Mouse (Mus musculus) kidney, embryonic 15.5 days (tissue): ENCODE results near the gene Aox2. TPM values are rescaled to one million over a fixed set of nuclear protein-coding genes. Genes with fewer than 3 reads are reported as not detected.

Source experiments
- ATAC-seq: fragments of 200-750 bp; cut with Nextera tagmentation; replicated peaks from 2 replicates; pipeline ENCODE4 v1.8.0; 2017; ENCODE audit warnings: moderate TSS enrichment; ENCODE audit not compliant: low FRiP score
- H3K27ac ChIP-seq: fragments of 300-500 bp; sonication (generic); 2 replicates; pipeline ENCODE4 v1.5.1; 2015; ENCODE audit warnings: mild to moderate bottlenecking, inconsistent platforms
- H3K27me3 ChIP-seq: fragments of 300-500 bp; sonication (generic); 2 replicates; pipeline ENCODE4 v1.6.1; 2015; ENCODE audit warnings: inconsistent platforms
- H3K36me3 ChIP-seq: fragments of 300-500 bp; sonication (generic); 2 replicates; pipeline ENCODE4 v1.6.1; 2015; ENCODE audit warnings: inconsistent platforms
- H3K4me1 ChIP-seq: fragments of 300-500 bp; sonication (generic); 2 replicates; pipeline ENCODE4 v1.6.1; 2015; ENCODE audit warnings: inconsistent platforms
- H3K4me2 ChIP-seq: fragments of 300-500 bp; sonication (generic); 2 replicates; pipeline ENCODE4 v1.6.1; 2015; ENCODE audit warnings: moderate library complexity, mild to moderate bottlenecking, inconsistent platforms
- H3K4me3 ChIP-seq: fragments of 300-500 bp; sonication (generic); replicated peaks from 2 replicates; pipeline ENCODE4 v1.5.1; 2015; ENCODE audit warnings: mild to moderate bottlenecking, inconsistent platforms
- H3K9ac ChIP-seq: fragments of 300-500 bp; sonication (generic); 2 replicates; pipeline ENCODE4 v1.6.1; 2015; ENCODE audit warnings: mild to moderate bottlenecking, inconsistent platforms
- H3K9me3 ChIP-seq: fragments of 300-500 bp; sonication (generic); replicated peaks from 2 replicates; pipeline ENCODE4 v1.6.1; 2016; ENCODE audit warnings: inconsistent platforms
- WGBS: fragments of 180-500 bp; shearing (Covaris S2); methylation state at CpG from one replicate; pipeline ENCODE4 v1.1.7; 2015; ENCODE audit warnings: mixed read lengths; 5-methylcytosine and 5-hydroxymethylcytosine counted together
- polyA plus RNA-seq: library from polyadenylated mRNA; unstranded; fragments of >200 nt; fragmentation: Nextera tagmentation; extraction: Ambion mirVana; gene quantifications from 2 replicates; pipeline ENCODE4 v1.2.1, GENCODE M21; 2015

Gene Aox2
- polyA plus RNA-seq, 1 experiment from 2014 or later, result 0.08 TPM

GRCm38 (mm10) chr1:58257195-58257991, 20.7 kb upstream of the Aox2 start:
- Histone ChIP-seq H3K36me3 (no peaks in the 10 kb centered on the region), H3K9me3 (no peaks in the 10 kb centered on the region), H3K27me3 (no peaks in the 10 kb centered on the region), H3K27ac (no peak overlapping the region), H3K4me1 (no peaks in the 10 kb centered on the region), H3K4me3 (no peak overlapping the region), H3K9ac (no peak overlapping the region), H3K4me2 (no peak overlapping the region)
- whole genome bisulfite sequencing, result 77% methylated on average over 10 of the region's 10 CpGs
- no peak for ATAC-seq

GRCm38 (mm10) chr1:58260311-58260710, 17.8 kb upstream of the Aox2 start:
- WGBS, result 61% methylated on average over 3 of the region's 3 CpGs
- no peak for ATAC-seq

GRCm38 (mm10) chr1:58268231-58268630, 9.9 kb upstream of the Aox2 start:
- no peak overlapping the region for H3K4me2 ChIP-seq
- no peak overlapping the region for H3K4me3 ChIP-seq
- no peaks in the 10 kb centered on the region for H3K9me3 ChIP-seq
- ATAC-seq, result no peak
- H3K36me3 ChIP-seq, result no peaks in the 10 kb centered on the region
- 89% methylated on average over 2 of the region's 2 CpGs for WGBS
- H3K4me1 ChIP-seq, result no peaks in the 10 kb centered on the region
- H3K27me3 ChIP-seq, result peaks cover 8% of the 10 kb centered on the region; the same call in 1 of the 2 replicates
- H3K9ac ChIP-seq, result no peak overlapping the region
- H3K27ac ChIP-seq, result no peak overlapping the region

More at GRCm38 (mm10) chr1:58260311-58260710, 17.8 kb upstream of the Aox2 start:
- Histone ChIP-seq H3K27ac (no peak overlapping the region), H3K36me3 (no peaks in the 10 kb centered on the region), H3K4me1 (no peaks in the 10 kb centered on the region; the same call in 1 of the 2 replicates), H3K9me3 (no peaks in the 10 kb centered on the region), H3K27me3 (no peaks in the 10 kb centered on the region), H3K4me2 (no peak overlapping the region), H3K4me3 (no peak overlapping the region), H3K9ac (no peak overlapping the region)

GRCm38 (mm10) chr1:58270807-58271569, 7.1 kb upstream of the Aox2 start:
- Histone ChIP-seq H3K27ac (no peak overlapping the region), H3K9me3 (no peaks in the 10 kb centered on the region), H3K4me2 (no peak overlapping the region), H3K4me3 (no peak overlapping the region), H3K27me3 (peaks cover 8% of the 10 kb centered on the region; the same call in 1 of the 2 replicates), H3K4me1 (peaks cover 2% of the 10 kb centered on the region; the same call in 1 of the 2 replicates), H3K9ac (no peak overlapping the region), H3K36me3 (no peaks in the 10 kb centered on the region)
- WGBS, result 60% methylated on average over 6 of the region's 6 CpGs
- ATAC-seq, result no peak

GRCm38 (mm10) chr1:58275879-58276278, 2.2 kb upstream of the Aox2 start:
- peak; percentile 49; the same call in 1 of the 2 replicates for ATAC-seq
- Histone ChIP-seq H3K9me3 (no peaks in the 10 kb centered on the region), H3K4me2 (no peak overlapping the region), H3K9ac (no peak overlapping the region), H3K27ac (no peak overlapping the region), H3K4me1 (peaks cover 9% of the 10 kb centered on the region; the same call in 1 of the 2 replicates), H3K27me3 (peaks cover 4% of the 10 kb centered on the region; the same call in 1 of the 2 replicates), H3K4me3 (no peak overlapping the region), H3K36me3 (no peaks in the 10 kb centered on the region)
- WGBS, result 30% methylated on average over 9 of the region's 9 CpGs

GRCm38 (mm10) chr1:58278513-58278912, 387 bp downstream of the Aox2 start:
- H3K9me3 ChIP-seq, result no peaks in the 10 kb centered on the region
- H3K27me3 ChIP-seq, result no peaks in the 10 kb centered on the region
- no peak overlapping the region for H3K9ac ChIP-seq
- peaks cover 9% of the 10 kb centered on the region; the same call in 1 of the 2 replicates for H3K4me1 ChIP-seq
- H3K36me3 ChIP-seq, result no peaks in the 10 kb centered on the region
- 54% methylated on average over 7 of the region's 7 CpGs for WGBS
- no peak overlapping the region for H3K27ac ChIP-seq
- ATAC-seq, result no peak; the same call in 1 of the 2 replicates
- H3K4me3 ChIP-seq, result no peak overlapping the region
- no peak overlapping the region for H3K4me2 ChIP-seq

- 81% methylated on average over 4 of the region's 4 CpGs for WGBS
- Histone ChIP-seq H3K4me1 (peaks cover 9% of the 10 kb centered on the region; the same call in 1 of the 2 replicates), H3K36me3 (no peaks in the 10 kb centered on the region), H3K9ac (no peak overlapping the region), H3K4me2 (no peak overlapping the region), H3K27me3 (no peaks in the 10 kb centered on the region), H3K27ac (no peak overlapping the region), H3K9me3 (no peaks in the 10 kb centered on the region), H3K4me3 (no peak overlapping the region)
- no peak for ATAC-seq
Measured at GRCm38 (mm10) chr1:58280381-58280780, 2.3 kb downstream of the Aox2 start.

- WGBS, result 73% methylated on average over 13 of the region's 13 CpGs
- Histone ChIP-seq H3K9me3 (no peaks in the 10 kb centered on the region), H3K4me2 (no peak overlapping the region), H3K4me3 (no peak overlapping the region), H3K27ac (no peak overlapping the region), H3K36me3 (no peaks in the 10 kb centered on the region), H3K9ac (no peak overlapping the region), H3K4me1 (peaks cover 6% of the 10 kb centered on the region; the same call in 1 of the 2 replicates), H3K27me3 (no peaks in the 10 kb centered on the region)
- ATAC-seq, result no peak
Measured at GRCm38 (mm10) chr1:58280939-58281624, 3.0 kb downstream of the Aox2 start.

- 71% methylated on average over 4 of the region's 4 CpGs for WGBS
Measured at GRCm38 (mm10) chr1:58281625-58281988, 3.5 kb downstream of the Aox2 start.

GRCm38 (mm10) chr1:58284505-58284904, 6.4 kb downstream of the Aox2 start:
- H3K4me1 ChIP-seq, result no peaks in the 10 kb centered on the region
- no peak for ATAC-seq
- 39% methylated on average over 7 of the region's 7 CpGs for WGBS
- no peaks in the 10 kb centered on the region for H3K36me3 ChIP-seq
- no peak overlapping the region for H3K4me2 ChIP-seq
- H3K27ac ChIP-seq, result no peak overlapping the region
- H3K4me3 ChIP-seq, result no peak overlapping the region
- H3K9me3 ChIP-seq, result no peaks in the 10 kb centered on the region
- H3K27me3 ChIP-seq, result no peaks in the 10 kb centered on the region
- no peak overlapping the region for H3K9ac ChIP-seq

More at GRCm38 (mm10) chr1:58281625-58281988, 3.5 kb downstream of the Aox2 start:
- no peak for ATAC-seq
- H3K9me3 ChIP-seq, result no peaks in the 10 kb centered on the region
- no peak overlapping the region for H3K4me3 ChIP-seq
- no peak overlapping the region for H3K4me2 ChIP-seq
- H3K36me3 ChIP-seq, result no peaks in the 10 kb centered on the region
- H3K27me3 ChIP-seq, result no peaks in the 10 kb centered on the region
- no peak overlapping the region for H3K9ac ChIP-seq
- H3K27ac ChIP-seq, result no peak overlapping the region
- H3K4me1 ChIP-seq, result 0 out of 2 replicates have a peak, but pooled peaks cover 6% of the 10 kb centered on the region

- no peak for ATAC-seq
- Histone ChIP-seq H3K4me2 (no peak overlapping the region), H3K36me3 (no peaks in the 10 kb centered on the region), H3K9me3 (no peaks in the 10 kb centered on the region), H3K27ac (no peak overlapping the region), H3K4me1 (peaks cover 13% of the 10 kb centered on the region), H3K9ac (no peak overlapping the region), H3K27me3 (no peaks in the 10 kb centered on the region), H3K4me3 (no peak overlapping the region)
- 80% methylated on average over 3 of the region's 3 CpGs for WGBS
Measured at GRCm38 (mm10) chr1:58288091-58288490, 10.0 kb downstream of the Aox2 start.
